Mouse (Mus musculus): ENCODE results near the gene Tpsb2.
A peak's percentile ranks its signal among the peaks of the same experiment; 100 is the strongest.

The Tpsb2 gene

GRCm38 (mm10) chr17:25408302-25408999, 42.3 kb downstream of the Tpsb2 start:
- DNase-seq: no peak

- no peak for DNase-seq
Observed at GRCm38 (mm10) chr17:25409621-25410020, 43.5 kb downstream of the Tpsb2 start.

GRCm38 (mm10) chr17:25410180-25410579, 44.1 kb downstream of the Tpsb2 start:
- DNase-seq: no peak

- no peak for DNase-seq
Observed at GRCm38 (mm10) chr17:25410786-25411185, 44.7 kb downstream of the Tpsb2 start.

- DNase-seq: no peak
Observed at GRCm38 (mm10) chr17:25411251-25411650, 45.1 kb downstream of the Tpsb2 start.

GRCm38 (mm10) chr17:25414209-25414608, 48.1 kb downstream of the Tpsb2 start:
- DNase-seq: no peak

GRCm38 (mm10) chr17:25414917-25415316, 48.8 kb downstream of the Tpsb2 start:
- DNase-seq: no peak

GRCm38 (mm10) chr17:25415421-25415913, 49.4 kb downstream of the Tpsb2 start:
- DNase-seq: no peak

GRCm38 (mm10) chr17:25416219-25416618, 50.1 kb downstream of the Tpsb2 start:
- peak; percentile 27 for DNase-seq

- no peak for DNase-seq
Observed at GRCm38 (mm10) chr17:25417990-25418389, 51.9 kb downstream of the Tpsb2 start.
